Mouse (Mus musculus): ENCODE measurements around the gene Rab34.
A peak's percentile ranks its signal among the peaks of the same experiment; 100 is the strongest.

Gene Rab34

GRCm38 (mm10) chr11:78213086-78213817 lies 25.0 kb downstream of the Rab34 start:
- no peak for DNase-seq (ENCODE audit: low read depth, low spot score)

GRCm38 (mm10) chr11:78215709-78216317 lies 27.6 kb downstream of the Rab34 start:
- DNase-seq (ENCODE audit: low read depth, low spot score) = peak; percentile 44

DNA sequence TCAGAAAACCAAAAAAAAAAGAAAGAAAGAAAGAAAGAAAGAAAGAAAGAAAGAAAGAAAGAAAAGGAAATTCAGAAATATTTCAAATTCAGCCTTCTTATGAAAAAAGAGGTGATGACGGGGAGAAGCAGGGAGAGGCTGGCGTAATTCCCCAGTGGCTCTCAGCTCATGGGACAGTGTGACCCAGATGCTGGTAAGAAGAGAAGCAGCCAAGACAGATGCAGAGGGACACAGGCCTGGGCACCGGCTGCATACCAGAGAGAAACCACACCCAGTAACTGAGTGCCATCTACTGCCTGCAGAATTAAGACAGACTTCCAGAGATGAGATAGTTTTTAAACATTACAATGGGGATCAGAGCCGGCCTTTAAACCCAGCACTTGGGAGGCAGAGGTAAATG lies 35.4 kb downstream of the Rab34 start:
- DNase-seq (ENCODE audit: low read depth, low spot score) = no peak

GRCm38 (mm10) chr11:78231518-78231917 lies 43.3 kb downstream of the Rab34 start:
- no peak for DNase-seq (ENCODE audit: low read depth, low spot score)

- no peak for DNase-seq (ENCODE audit: low read depth, low spot score)
Observed at GRCm38 (mm10) chr11:78240193-78240857, 52.1 kb downstream of the Rab34 start.
